8 mouse cellular contexts compared by ENCODE assay signal in the genomic region with DNA sequence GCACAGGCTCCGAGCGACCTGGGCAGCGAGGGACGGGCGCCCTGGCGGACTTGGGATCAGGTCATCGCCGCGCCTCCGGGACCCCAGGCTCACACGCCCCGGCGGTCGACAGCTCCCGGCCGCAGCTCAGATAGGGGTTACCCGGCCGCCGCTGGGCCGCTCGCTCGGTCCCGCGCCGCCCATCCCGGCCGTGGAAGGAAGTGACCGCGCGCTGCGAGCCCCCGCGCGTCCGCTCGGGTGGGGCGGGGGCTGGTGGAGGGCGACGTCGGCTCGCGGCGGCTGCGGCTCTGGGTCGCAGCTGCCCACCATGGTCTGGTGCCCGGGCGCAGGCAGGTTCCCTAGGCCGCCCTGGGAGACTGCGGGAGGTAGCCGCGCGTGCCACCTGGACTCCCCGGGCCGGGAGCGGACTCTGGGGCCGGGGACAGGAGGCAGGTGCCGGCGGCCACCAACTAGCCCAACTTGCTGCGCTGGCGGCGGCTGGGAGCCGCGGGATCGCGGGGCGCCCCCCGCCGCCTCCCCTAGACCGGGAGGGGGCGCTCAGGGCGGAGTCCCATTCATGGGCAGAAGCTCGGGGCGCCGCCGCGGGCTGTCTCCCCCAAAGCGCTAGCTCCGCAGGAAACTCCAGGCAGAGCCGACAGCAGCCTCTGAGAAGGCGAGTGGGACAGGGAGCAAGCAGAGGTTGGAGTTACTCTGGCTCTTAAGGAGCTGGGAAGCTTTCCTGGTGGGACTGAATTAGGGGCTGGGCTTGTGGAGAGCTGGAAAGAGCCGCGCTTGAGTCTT.
DNase-seq lines count a peak whose midpoint lies in the region; ATAC-seq lines count a peak whose summit lies in the region.

No protein-coding gene starts in this region.

- H3K36me3 ChIP-seq in forebrain, embryonic 13.5 days (ENCODE audit: poor library complexity, severe bottlenecking), result no peaks in the 10 kb centered on the region
- H3K36me3 ChIP-seq in hindbrain, embryonic 16.5 days (ENCODE audit: control insufficient read depth, insufficient read depth, low read length), result no peaks in the 10 kb centered on the region
- H3K36me3 ChIP-seq in limb, embryonic 12.5 days, result no peaks in the 10 kb centered on the region
- no peaks in the 10 kb centered on the region for H3K36me3 ChIP-seq in neural tube, embryonic 11.5 days (ENCODE audit: control insufficient read depth, insufficient read depth, low read length)

- H3K9me3 ChIP-seq in forebrain, embryonic 13.5 days (replicated peaks), result no peaks in the 10 kb centered on the region
- H3K9me3 ChIP-seq in hindbrain, embryonic 16.5 days (ENCODE audit: control insufficient read depth, low read length), result no peaks in the 10 kb centered on the region
- H3K9me3 ChIP-seq in limb, embryonic 12.5 days, result no peaks in the 10 kb centered on the region
- H3K9me3 ChIP-seq in neural tube, embryonic 11.5 days (ENCODE audit: control insufficient read depth, low read length), result no peaks in the 10 kb centered on the region

- peak overlapping the region; percentile 25 for H3K27ac ChIP-seq in forebrain, embryonic 13.5 days
- peak overlapping the region; percentile 93 for H3K27ac ChIP-seq in hindbrain, embryonic 16.5 days (ENCODE audit: low read depth, low read length)
- H3K27ac ChIP-seq in limb, embryonic 12.5 days, result peak overlapping the region; percentile 45; the same call in 1 of the 2 replicates
- no peak overlapping the region for H3K27ac ChIP-seq in neural tube, embryonic 11.5 days (ENCODE audit: low read depth, low read length)

- DNase-seq in adrenal gland, adult 18-20 months (ENCODE audit: low spot score in 2 of 2), result peak; percentile 15 to 18
- no peak for DNase-seq in adrenal gland, postnatal 4 days (ENCODE audit: low spot score in 2 of 2)
- peak; percentile 50 for DNase-seq in cerebellum, adult 11 months
- DNase-seq in neural tube, embryonic 11.5 days (ENCODE audit: low spot score), result peak; percentile 67
- no peak for DNase-seq in spleen, postnatal 36 days (ENCODE audit: low spot score in 2 of 2)

- peak overlapping the region; percentile 77 for H3K9ac ChIP-seq in forebrain, embryonic 13.5 days
- H3K9ac ChIP-seq in hindbrain, embryonic 16.5 days (ENCODE audit: low read depth, low read length), result peak overlapping the region; percentile 93
- H3K9ac ChIP-seq in limb, embryonic 12.5 days (replicated peaks), result peak overlapping the region; percentile 70
- H3K9ac ChIP-seq in neural tube, embryonic 11.5 days (ENCODE audit: low read length), result peak overlapping the region; percentile 67

- peak; percentile 77 for ATAC-seq in forebrain, embryonic 13.5 days
- peak; percentile 80 for ATAC-seq in hindbrain, embryonic 16.5 days
- peak; percentile 67 for ATAC-seq in limb, embryonic 12.5 days (ENCODE audit: insufficient number of reproducible peaks, insufficient read depth, low FRiP score, low TSS enrichment, low read depth)
- peak; percentile 78 for ATAC-seq in neural tube, embryonic 11.5 days (ENCODE audit: insufficient read depth, low FRiP score, low TSS enrichment)

- WGBS in forebrain, embryonic 13.5 days, result under 1% methylated on average over 72 of the region's 82 CpGs
- 0% methylated on average over 57 of the region's 82 CpGs for WGBS in hindbrain, embryonic 16.5 days
- WGBS in limb, embryonic 12.5 days, result under 1% methylated on average over 79 of the region's 82 CpGs
- WGBS in neural tube, embryonic 11.5 days, result under 1% methylated on average over 59 of the region's 82 CpGs

- H3K27me3 ChIP-seq in forebrain, embryonic 13.5 days, result peaks cover 30% of the 10 kb centered on the region
- no peaks in the 10 kb centered on the region for H3K27me3 ChIP-seq in hindbrain, embryonic 16.5 days (replicated peaks; ENCODE audit: control insufficient read depth, insufficient read depth, low read length)
- peaks cover 60% of the 10 kb centered on the region for H3K27me3 ChIP-seq in limb, embryonic 12.5 days
- H3K27me3 ChIP-seq in neural tube, embryonic 11.5 days (ENCODE audit: control insufficient read depth, insufficient read depth, low read length), result peaks cover 32% of the 10 kb centered on the region

- peaks cover 18% of the 10 kb centered on the region for H3K4me1 ChIP-seq in forebrain, embryonic 13.5 days
- H3K4me1 ChIP-seq in hindbrain, embryonic 16.5 days (ENCODE audit: control insufficient read depth, insufficient read depth, low read depth, low read length), result peaks cover 11% of the 10 kb centered on the region
- H3K4me1 ChIP-seq in limb, embryonic 12.5 days (replicated peaks), result peaks cover 13% of the 10 kb centered on the region
- H3K4me1 ChIP-seq in neural tube, embryonic 11.5 days (ENCODE audit: control insufficient read depth, insufficient read depth, low read length), result 0 out of 2 replicates have a peak, but pooled peaks cover 3% of the 10 kb centered on the region

- peak overlapping the region; percentile 75 for H3K4me3 ChIP-seq in forebrain, embryonic 13.5 days
- H3K4me3 ChIP-seq in hindbrain, embryonic 16.5 days (ENCODE audit: low read length), result peak overlapping the region; percentile 84
- peak overlapping the region; percentile 73 for H3K4me3 ChIP-seq in limb, embryonic 12.5 days (replicated peaks)
- peak overlapping the region; percentile 63 for H3K4me3 ChIP-seq in neural tube, embryonic 11.5 days (ENCODE audit: low read depth, low read length)

- peak overlapping the region; percentile 97 for H3K4me2 ChIP-seq in forebrain, embryonic 13.5 days
- peak overlapping the region; percentile 84 for H3K4me2 ChIP-seq in hindbrain, embryonic 16.5 days (ENCODE audit: low read length)
- peak overlapping the region; percentile 97 for H3K4me2 ChIP-seq in limb, embryonic 12.5 days
- H3K4me2 ChIP-seq in neural tube, embryonic 11.5 days (ENCODE audit: low read depth), result peak overlapping the region; percentile 97

Comparison
In these comparisons a context has a peak if more than half of its experiments do, and no peak if none do; other contexts are left out.
1. DNase-seq: peak in adrenal gland, adult 18-20 months (2 of 2), cerebellum, adult 11 months (single experiment) and neural tube, embryonic 11.5 days (single experiment); none in adrenal gland, postnatal 4 days (0 of 2) and spleen, postnatal 36 days (0 of 2).
2. Peak in every context shown above with its lines, with median percentiles within 50 percentile points of each other: ATAC-seq, H3K4me2 ChIP-seq, H3K4me3 ChIP-seq and H3K9ac ChIP-seq.